Mouse (Mus musculus) neural tube, embryonic 11.5 days (tissue): ENCODE results near the gene Cabp1. TPM values are rescaled to one million over a fixed set of nuclear protein-coding genes. Genes with fewer than 3 reads are reported as not detected.

Experiments
- ATAC-seq: fragments of 200-750 bp; cut with Nextera tagmentation; 2 replicates; pipeline ENCODE4 v1.8.0; 2017; ENCODE audit warnings: moderate number of reproducible peaks, mild to moderate bottlenecking, moderate TSS enrichment, moderate library complexity; ENCODE audit not compliant: insufficient read depth, low FRiP score, low TSS enrichment
- DNase-seq: peaks from one replicate; pipeline ENCODE4 v3.0.0-alpha.2; 2015; ENCODE audit warnings: low spot score
- H3K27ac ChIP-seq: fragments of 300-500 bp; sonication (generic); 2 replicates; pipeline ENCODE4 v1.5.1; 2014; ENCODE audit warnings: low read depth, mild to moderate bottlenecking, low read length
- H3K27me3 ChIP-seq: fragments of 300-500 bp; sonication (generic); 2 replicates; pipeline ENCODE4 v1.6.1; 2014; ENCODE audit warnings: mild to moderate bottlenecking, low read length, mixed read lengths; ENCODE audit not compliant: control insufficient read depth, insufficient read depth
- H3K36me3 ChIP-seq: fragments of 300-500 bp; sonication (generic); 2 replicates; pipeline ENCODE4 v1.6.1; 2014; ENCODE audit warnings: mild to moderate bottlenecking, low read length, moderate library complexity, mixed read lengths; ENCODE audit not compliant: control insufficient read depth, insufficient read depth
- H3K4me1 ChIP-seq: fragments of 300-500 bp; sonication (generic); 2 replicates; pipeline ENCODE4 v1.6.1; 2014; ENCODE audit warnings: low read length, mixed read lengths; ENCODE audit not compliant: control insufficient read depth, insufficient read depth
- H3K4me2 ChIP-seq: fragments of 300-500 bp; sonication (generic); 2 replicates; pipeline ENCODE4 v1.6.1; 2014; ENCODE audit warnings: low read depth, mild to moderate bottlenecking, moderate library complexity
- H3K4me3 ChIP-seq: fragments of 300-500 bp; sonication (generic); 2 replicates; pipeline ENCODE4 v1.5.1; 2014; ENCODE audit warnings: low read depth, low read length
- H3K9ac ChIP-seq: fragments of 300-500 bp; sonication (generic); 2 replicates; pipeline ENCODE4 v1.6.1; 2014; ENCODE audit warnings: mild to moderate bottlenecking, low read length
- H3K9me3 ChIP-seq: fragments of 300-500 bp; sonication (generic); 2 replicates; pipeline ENCODE4 v1.6.1; 2016; ENCODE audit warnings: low read length; ENCODE audit not compliant: control insufficient read depth
- WGBS: fragments of 180-500 bp; shearing (Covaris S2); extraction: QIAGEN DNeasy Blood & Tissue Kit; methylation state at CpG from one replicate; pipeline ENCODE4 v1.1.7; 2014; 5-methylcytosine and 5-hydroxymethylcytosine counted together
- polyA plus RNA-seq: library from polyadenylated mRNA; unstranded; fragments of >200 nt; fragmentation: Nextera tagmentation; extraction: Ambion mirVana; gene quantifications from 2 replicates; pipeline ENCODE4 v1.2.1, GENCODE M21; 2014

Cabp1 gene
- polyA plus RNA-seq, 1 experiment from 2014 or later, result 12.3 TPM

DNA sequence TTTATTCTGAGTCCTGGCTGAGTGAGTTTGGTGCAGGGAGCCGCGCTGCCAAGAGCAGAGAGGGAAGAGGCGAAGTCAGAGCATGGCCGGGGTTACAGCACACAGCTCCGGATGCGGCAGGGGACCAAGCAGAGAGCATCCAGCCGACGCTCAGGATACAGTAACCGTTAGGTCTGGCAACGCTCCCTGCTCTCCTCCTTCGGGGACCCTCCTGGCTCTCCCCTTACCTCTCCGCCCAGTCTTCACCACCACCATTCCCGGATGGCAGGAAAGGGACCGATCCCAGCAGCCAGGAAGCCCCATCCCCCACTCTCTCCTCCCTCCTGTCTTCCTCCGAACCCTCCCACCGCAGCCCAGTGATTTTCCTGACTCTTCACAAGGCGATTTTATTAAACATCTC is 20.7 kb upstream of the Cabp1 start:
- Histone ChIP-seq H3K27me3 (no peaks in the 10 kb centered on the region), H3K9ac (peak overlapping the region; percentile 61), H3K27ac (0 out of 2 replicates have a peak overlapping the region, but pooled peaks have one; percentile 34), H3K9me3 (no peaks in the 10 kb centered on the region), H3K36me3 (no peaks in the 10 kb centered on the region), H3K4me2 (peak overlapping the region; percentile 73), H3K4me3 (peak overlapping the region; percentile 38), H3K4me1 (0 out of 2 replicates have a peak, but pooled peaks cover 7% of the 10 kb centered on the region)
- ATAC-seq, result 0 out of 2 replicates have a peak, but pooled peaks have one; percentile 27
- WGBS, result 0% methylated on average over 17 of the region's 17 CpGs
- DNase-seq, result peak; percentile 73

DNA sequence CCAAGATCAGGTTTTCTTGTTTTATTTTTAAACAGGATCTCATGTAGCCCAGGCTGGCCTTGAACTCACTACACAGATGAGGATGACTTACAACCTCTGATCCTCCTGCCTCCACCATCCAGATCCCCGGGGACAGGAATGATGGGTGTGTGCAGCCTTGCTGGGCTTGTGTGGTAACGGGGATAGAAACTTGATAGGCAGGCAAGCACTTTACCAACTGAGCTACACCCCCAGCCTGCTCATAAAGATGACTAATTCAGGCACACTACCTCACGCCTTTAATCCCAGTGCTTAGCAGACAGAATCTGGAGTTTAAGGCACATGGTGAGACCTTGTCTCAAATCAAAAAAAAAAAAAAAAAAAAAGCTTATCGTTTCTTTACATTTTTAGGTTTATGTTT is 18.7 kb upstream of the Cabp1 start:
- H3K9ac ChIP-seq, result no peak overlapping the region
- no peaks in the 10 kb centered on the region for H3K9me3 ChIP-seq
- ATAC-seq (no peak), DNase-seq (no peak)
- H3K4me3 ChIP-seq, result no peak overlapping the region
- H3K4me1 ChIP-seq, result peaks cover 10% of the 10 kb centered on the region; the same call in 1 of the 2 replicates
- H3K27ac ChIP-seq, result no peak overlapping the region
- 64% methylated on average over 4 of the region's 4 CpGs for WGBS
- H3K27me3 ChIP-seq, result no peaks in the 10 kb centered on the region
- no peaks in the 10 kb centered on the region for H3K36me3 ChIP-seq
- no peak overlapping the region for H3K4me2 ChIP-seq

DNA sequence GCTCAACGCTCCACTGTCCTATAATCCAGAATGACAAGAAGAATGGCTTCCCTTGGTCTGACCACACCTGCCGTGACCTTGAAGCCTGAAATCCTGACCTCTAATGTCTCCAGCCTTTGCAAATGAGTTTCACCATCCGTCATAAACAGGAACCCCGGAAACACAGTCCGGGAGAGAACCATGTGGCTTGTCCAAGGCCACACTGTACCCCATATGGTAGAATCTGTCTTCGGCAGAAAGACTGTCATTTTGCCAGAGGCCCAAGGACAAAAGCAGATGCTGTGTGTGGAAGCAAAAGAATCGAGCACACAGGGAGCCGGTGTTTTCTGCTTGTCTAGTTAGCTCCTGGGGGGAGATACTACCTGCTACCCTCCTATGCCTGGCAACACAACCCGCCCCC is 18.3 kb upstream of the Cabp1 start:
- no peaks in the 10 kb centered on the region for H3K9me3 ChIP-seq
- 82% methylated on average over 9 of the region's 9 CpGs for WGBS
- H3K4me3 ChIP-seq, result no peak overlapping the region
- no peaks in the 10 kb centered on the region for H3K36me3 ChIP-seq
- no peak overlapping the region for H3K27ac ChIP-seq
- H3K9ac ChIP-seq, result no peak overlapping the region
- DNase-seq, result no peak
- no peak for ATAC-seq
- H3K4me1 ChIP-seq, result peaks cover 10% of the 10 kb centered on the region; the same call in 1 of the 2 replicates
- H3K4me2 ChIP-seq, result no peak overlapping the region
- no peaks in the 10 kb centered on the region for H3K27me3 ChIP-seq

DNA sequence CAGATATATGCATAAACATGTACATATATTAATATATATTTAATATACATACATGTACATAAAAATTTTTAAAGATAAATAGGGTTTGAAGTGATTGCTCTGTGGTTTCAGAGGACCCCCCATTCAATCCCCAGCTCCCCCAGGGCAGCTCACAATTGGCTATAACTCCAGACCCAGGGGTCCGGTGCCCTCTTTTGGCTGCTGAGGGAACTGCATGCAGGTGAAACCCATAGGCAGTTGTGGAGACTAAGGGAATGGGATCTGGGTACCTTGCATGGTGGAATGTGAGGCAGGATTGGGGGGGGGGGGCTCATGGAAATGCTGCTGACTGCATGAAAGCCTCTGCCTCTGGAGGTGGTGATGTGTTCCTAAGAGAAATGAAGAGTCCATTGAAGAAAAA is 16.2 kb upstream of the Cabp1 start:
- H3K4me1 ChIP-seq, result peaks cover 6% of the 10 kb centered on the region; the same call in 1 of the 2 replicates
- DNase-seq, result no peak
- no peak overlapping the region for H3K4me2 ChIP-seq
- no peak overlapping the region for H3K9ac ChIP-seq
- no peaks in the 10 kb centered on the region for H3K36me3 ChIP-seq
- WGBS, result 4% methylated on average over 1 of the region's 1 CpGs
- no peak overlapping the region for H3K4me3 ChIP-seq
- no peaks in the 10 kb centered on the region for H3K9me3 ChIP-seq
- ATAC-seq, result no peak
- H3K27me3 ChIP-seq, result no peaks in the 10 kb centered on the region
- no peak overlapping the region for H3K27ac ChIP-seq

DNA sequence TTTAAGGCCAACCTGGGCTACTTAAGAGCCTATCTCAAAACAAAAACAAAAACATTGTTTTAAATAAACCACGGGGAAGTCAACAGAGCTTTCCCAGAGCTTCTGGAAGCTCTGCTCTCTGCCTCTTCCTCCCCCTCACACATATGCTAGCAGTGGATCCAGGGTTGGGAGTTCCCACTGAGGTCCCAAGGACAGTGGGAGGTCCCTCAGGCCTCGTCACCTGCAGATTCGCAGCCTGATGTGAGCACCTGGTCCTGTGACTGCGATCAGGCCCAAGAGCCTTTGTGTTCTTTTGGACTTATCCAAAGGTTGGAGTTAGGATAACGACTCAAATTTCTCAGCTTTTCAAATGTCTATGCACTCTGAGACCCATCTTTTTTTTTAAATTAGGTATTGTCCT is 14.4 kb upstream of the Cabp1 start:
- Histone ChIP-seq H3K27ac (no peak overlapping the region), H3K4me3 (no peak overlapping the region), H3K9me3 (no peaks in the 10 kb centered on the region), H3K27me3 (no peaks in the 10 kb centered on the region), H3K4me1 (peaks cover 10% of the 10 kb centered on the region), H3K36me3 (no peaks in the 10 kb centered on the region), H3K4me2 (no peak overlapping the region), H3K9ac (no peak overlapping the region)
- ATAC-seq (no peak), DNase-seq (no peak)
- 63% methylated on average over 5 of the region's 5 CpGs for WGBS

DNA sequence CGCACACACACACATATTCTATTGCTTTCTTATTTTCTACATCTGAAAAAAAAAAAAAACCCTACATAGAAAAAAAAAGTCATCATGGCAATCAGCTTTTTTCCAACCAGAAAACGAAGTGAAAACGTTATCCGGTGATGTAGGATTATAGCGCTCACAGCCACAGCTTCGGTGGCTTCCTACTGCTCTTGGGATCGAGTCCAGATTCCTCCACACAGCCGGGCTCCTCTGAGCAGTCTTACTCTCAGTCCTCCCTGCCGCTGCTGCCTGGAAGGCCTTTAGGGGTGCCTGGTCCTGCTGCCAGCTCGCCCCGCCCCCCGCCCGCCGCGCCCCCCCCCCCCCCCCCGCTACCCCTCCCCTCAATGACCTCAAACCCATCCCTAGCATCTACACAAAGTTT is 13.7 kb upstream of the Cabp1 start:
- WGBS, result 12% methylated on average over 10 of the region's 16 CpGs
- no peaks in the 10 kb centered on the region for H3K27me3 ChIP-seq
- no peak overlapping the region for H3K4me2 ChIP-seq
- peaks cover 10% of the 10 kb centered on the region for H3K4me1 ChIP-seq
- H3K9ac ChIP-seq, result no peak overlapping the region
- no peaks in the 10 kb centered on the region for H3K9me3 ChIP-seq
- DNase-seq (no peak), ATAC-seq (no peak)
- H3K4me3 ChIP-seq, result no peak overlapping the region
- no peak overlapping the region for H3K27ac ChIP-seq
- H3K36me3 ChIP-seq, result no peaks in the 10 kb centered on the region

DNA sequence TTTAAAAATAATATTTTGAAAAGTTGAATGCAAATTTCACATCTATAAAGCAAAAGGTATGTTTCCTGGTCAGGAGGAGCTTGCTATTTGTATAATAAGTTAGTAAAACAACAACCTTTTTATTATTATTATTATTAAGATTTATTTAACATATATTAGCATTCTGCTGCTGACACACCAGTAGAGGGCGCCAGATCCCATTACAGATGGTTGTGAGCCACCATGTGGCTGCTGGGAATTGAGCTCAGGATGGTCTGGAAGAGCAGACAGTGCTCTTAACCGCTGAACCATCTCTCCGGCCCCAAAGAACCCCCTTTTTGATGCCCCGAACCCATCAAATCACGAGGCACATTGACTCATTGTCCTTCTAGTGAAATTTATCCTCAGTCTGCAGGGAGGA is 13.1 kb upstream of the Cabp1 start:
- no peak overlapping the region for H3K4me2 ChIP-seq
- H3K9ac ChIP-seq, result no peak overlapping the region
- H3K4me3 ChIP-seq, result no peak overlapping the region
- peaks cover 10% of the 10 kb centered on the region for H3K4me1 ChIP-seq
- no peak overlapping the region for H3K27ac ChIP-seq
- ATAC-seq (no peak), DNase-seq (no peak)
- no peaks in the 10 kb centered on the region for H3K36me3 ChIP-seq
- 53% methylated on average over 5 of the region's 5 CpGs for WGBS
- no peaks in the 10 kb centered on the region for H3K27me3 ChIP-seq
- no peaks in the 10 kb centered on the region for H3K9me3 ChIP-seq

DNA sequence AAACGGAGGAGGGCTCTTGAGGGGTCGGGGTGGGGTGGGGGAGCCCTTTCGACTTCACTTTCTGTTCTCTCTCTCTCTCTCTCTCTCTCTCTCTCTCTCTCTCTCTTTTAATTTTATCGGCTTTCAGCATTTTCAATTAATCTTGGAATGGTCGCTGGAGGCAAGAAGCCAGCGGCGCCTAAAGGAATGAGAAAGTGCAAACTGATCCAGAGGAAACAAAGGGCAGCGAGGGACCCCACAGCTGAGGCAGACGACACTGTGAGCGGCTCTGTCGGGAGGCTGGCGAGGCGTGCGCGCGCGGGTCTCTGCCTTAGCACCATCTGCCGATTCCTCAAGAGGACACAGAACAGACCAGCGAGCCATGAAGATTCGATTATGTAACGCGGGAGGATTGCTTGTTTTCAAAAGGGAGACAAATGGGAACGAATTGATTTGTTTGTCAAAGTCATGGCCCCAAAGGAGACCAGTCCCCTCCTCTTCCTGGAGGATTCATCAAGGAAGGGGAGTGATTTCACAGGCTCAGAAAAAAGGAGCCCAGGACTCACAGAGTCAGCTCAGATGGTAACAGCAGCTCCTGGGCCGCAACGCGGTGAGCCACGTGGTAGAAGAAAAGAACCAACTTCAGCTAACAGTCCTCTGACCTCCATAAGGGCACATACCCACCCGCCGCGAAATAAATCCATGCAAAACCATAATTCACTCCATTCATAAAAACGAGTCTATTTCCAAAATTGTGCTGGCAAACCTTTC is 10.6 kb upstream of the Cabp1 start:
- DNase-seq (peak; percentile 88), ATAC-seq (peak; percentile 91)
- Histone ChIP-seq H3K4me1 (peaks cover 10% of the 10 kb centered on the region), H3K36me3 (no peaks in the 10 kb centered on the region), H3K4me2 (peak overlapping the region; percentile 44), H3K27ac (peak overlapping the region; percentile 78), H3K27me3 (no peaks in the 10 kb centered on the region), H3K4me3 (peak overlapping the region; percentile 9), H3K9me3 (no peaks in the 10 kb centered on the region), H3K9ac (peak overlapping the region; percentile 60)
- 3% methylated on average over 31 of the region's 31 CpGs for WGBS
